Mouse (Mus musculus) granulocyte monocyte progenitor cell, adult 5-6 weeks (primary cell): Measurements from ENCODE around the gene Csrnp1. TPM values are rescaled to one million over a fixed set of nuclear protein-coding genes. Genes with fewer than 3 reads are reported as not detected.

Experiments used
- ATAC-seq: replicated peaks from 2 replicates; pipeline ENCODE4 v1.8.0; 2016; ENCODE audit warnings: mild to moderate bottlenecking, moderate TSS enrichment, inconsistent platforms; ENCODE audit not compliant: poor library complexity, severe bottlenecking
- total RNA-seq, 2 experiments: library from RNA; stranded (forward) in 1 of 2; stranded (reverse) in 1 of 2; fragments of 200-712, 200-1000 nt in 1 of 2; fragments of >200 nt in 1 of 2; fragmentation: Nextera tagmentation in 1 of 2; gene quantifications; 2 replicates each; pipeline ENCODE4 v1.2.3; 2014 to 2017

The Csrnp1 gene
- total RNA-seq, 2 experiments from 2014 or later = 1.3 to 8.8 TPM

DNA sequence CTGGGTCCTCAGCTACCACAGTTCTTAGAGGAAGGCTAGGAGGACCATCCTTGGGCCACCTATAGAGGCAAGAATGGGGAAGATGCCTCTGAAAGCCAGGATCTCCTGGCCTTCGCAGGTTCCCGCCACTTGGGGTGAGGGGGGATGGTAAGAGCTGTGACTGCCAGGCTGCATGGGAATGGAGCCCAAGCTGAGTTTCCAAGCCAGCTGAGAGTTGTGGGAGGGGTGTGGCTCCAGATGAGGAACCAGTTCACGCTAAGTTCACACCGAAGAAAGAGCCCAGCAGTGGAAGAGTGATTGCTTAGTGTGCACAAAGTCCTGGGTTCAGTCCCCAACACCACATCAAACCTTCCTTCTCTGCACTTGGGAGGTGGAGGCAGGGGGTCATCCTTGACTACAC, 22.2 kb downstream of the Csrnp1 start:
- peak; percentile 17; the same call in 1 of the 2 replicates for ATAC-seq

DNA sequence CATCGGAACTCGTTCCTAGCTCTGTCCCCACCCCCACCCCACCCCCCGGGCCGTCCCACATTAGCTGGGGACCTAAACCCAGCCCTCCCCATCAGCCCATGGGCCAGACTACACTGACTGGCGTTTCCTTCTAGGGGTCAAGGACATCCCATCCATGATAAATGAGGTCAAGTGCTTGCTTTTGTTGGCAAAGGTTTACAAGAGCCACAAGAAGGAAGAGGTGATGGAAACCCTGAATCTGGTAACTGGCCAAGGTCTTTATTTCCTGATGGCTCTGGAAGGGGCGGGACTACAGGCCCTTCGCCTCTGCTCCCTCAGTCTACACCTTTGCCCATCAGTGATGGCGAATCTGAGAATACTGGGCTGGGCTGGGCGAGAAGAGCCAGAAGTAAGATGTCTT, 25.6 kb downstream of the Csrnp1 start:
- ATAC-seq = no peak

DNA sequence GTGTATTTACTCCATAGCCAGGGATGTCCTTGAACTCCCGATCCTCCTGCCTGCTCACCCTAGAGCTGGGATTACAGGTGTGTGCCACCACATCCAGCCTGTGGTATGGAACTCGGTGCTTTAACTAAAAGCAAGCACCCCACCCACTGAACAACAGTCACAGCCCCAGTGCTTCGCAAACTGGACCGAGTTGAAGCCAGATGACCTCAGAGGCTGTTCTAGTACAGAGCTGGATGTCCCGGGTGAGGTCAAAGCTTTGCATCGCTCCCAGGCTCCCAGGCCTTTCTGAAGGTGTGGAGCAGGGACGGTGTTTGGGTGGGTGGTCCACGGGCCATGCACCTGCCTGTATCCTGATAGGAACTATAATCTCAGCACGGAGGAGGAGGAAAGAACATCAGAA, 33.1 kb downstream of the Csrnp1 start:
- no peak for ATAC-seq

DNA sequence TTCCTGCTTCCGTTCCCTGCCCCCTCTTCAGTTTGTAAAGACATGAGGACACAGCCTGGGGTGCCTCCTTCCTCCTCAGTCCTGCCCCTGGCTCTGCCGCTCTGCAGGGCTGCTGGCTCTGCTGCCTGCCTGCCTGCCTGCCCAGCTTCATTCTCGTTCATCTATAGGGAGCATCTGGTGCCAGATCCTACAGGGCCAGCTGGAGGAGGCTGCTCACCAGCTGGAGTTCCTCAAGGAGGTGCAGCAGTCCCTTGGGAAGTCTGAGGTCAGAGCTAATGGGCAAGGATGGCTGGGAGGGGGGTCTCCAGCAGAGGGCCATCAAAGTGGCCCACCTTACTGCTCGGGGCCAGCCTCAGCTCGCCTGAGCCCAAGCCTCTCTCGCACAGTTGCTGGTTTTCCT, 34.0 kb downstream of the Csrnp1 start:
- no peak for ATAC-seq

DNA sequence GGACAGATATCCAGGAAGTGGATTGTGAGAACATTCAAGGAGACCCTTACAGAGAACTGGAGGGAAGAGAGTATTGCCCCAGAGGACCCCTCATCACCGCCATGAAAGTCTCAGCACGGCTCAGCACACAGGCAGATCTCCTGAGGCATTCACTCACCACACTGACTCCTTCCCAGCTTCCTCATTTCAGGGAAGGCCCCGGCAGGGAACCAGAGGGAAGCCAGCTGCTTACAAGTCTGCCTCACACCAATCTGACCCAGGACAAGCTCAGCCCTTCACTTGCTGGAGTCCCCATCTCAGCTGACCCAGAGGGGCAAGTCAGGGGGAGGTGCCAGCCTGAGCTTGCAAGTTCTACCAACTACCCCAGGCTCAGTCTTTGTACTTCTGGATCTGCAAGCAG, 35.7 kb downstream of the Csrnp1 start:
- peak; percentile 92 for ATAC-seq

DNA sequence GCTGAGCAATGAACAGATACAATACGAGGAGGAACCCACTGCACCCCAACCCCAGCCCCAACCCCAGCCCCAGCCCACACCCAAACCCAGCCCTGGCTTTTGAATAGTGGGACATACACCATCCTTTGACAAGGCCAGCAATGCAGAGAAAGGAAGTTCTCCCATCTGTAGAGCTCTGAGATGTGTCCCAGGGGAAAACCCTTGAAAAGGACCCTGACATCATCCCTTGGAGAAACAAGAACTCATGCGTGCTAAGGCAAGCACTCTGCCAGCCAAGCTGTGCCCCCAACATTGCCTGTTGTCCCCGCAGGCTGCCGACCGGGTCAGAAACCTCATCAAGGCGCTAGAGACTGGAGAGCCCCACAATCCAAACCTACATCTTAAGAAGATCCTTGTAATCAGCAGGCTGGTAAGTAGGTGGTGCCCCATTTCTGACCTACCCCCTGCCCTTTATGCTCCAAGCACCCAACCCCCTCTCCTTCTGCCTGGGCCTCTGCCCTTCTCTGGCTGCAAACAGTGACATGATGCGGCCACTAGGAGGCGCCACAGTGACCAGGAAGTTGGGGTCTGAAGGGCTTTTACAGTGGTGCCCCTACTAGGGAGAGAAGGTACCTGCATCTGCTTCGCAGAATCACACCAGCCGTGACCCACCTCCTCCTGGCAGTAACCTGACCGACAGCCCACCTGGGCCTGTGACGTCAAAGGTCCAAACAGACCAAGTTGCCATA, 39.1 kb downstream of the Csrnp1 start:
- ATAC-seq = peak; percentile 25; the same call in 1 of the 2 replicates

DNA sequence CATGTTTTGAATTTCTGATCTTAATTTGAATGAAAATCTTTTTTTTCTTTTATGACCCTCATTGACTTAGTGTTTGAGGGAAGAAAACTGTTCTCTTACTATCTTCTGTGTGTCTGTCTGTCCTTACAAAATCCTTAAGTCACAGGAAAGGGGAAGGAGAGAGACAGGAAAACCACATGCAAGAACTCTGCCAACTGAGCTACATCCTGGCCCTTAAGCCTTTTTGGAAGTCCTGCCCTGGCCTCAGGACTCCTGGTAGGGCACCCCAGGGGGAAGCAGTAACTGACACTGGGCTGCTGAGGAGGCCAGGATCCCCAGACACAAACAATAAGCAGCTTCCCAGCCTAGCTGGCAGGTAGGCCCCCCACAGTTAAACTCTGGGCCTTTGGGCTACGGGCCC, 41.1 kb downstream of the Csrnp1 start:
- peak; percentile 77 for ATAC-seq

DNA sequence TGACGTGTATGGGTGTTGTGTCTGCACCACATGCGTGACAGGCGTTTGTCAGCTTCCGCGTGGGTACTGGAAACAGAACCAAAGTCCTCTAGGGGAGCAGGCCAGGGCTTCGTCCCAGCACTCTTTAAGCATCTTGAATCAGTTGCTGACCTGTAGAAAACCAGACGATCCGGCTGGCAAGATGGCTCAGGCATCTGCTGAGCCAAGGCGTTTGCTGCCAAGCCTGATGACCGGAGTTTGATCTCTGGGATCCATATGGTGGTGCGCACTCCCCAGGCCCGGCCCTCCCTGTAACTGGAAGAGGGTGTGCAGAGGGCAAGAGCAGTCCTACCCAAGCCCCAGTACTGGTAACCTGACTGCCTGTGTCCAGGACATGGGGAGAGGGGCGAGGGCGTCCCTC, 42.6 kb downstream of the Csrnp1 start:
- ATAC-seq = no peak

DNA sequence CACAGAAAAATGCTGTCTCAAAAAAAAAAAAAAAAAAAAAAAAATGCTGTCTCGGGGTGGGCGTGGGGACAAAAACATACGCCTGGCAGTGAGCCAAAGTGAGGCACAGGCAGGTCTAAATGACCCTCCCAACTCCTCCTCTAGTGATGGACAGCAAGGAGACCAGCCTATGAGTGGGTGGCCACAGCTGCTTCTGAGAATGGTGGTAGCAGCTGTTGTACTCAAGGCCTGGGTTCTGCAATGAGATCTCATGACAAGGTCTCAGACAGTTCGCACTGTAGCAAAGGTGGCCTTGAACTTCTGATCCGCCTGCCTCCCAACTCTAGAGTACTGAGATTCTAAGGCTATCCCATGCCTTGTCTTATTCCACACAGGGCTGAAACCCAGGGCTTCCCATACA, 43.1 kb downstream of the Csrnp1 start:
- no peak for ATAC-seq

DNA sequence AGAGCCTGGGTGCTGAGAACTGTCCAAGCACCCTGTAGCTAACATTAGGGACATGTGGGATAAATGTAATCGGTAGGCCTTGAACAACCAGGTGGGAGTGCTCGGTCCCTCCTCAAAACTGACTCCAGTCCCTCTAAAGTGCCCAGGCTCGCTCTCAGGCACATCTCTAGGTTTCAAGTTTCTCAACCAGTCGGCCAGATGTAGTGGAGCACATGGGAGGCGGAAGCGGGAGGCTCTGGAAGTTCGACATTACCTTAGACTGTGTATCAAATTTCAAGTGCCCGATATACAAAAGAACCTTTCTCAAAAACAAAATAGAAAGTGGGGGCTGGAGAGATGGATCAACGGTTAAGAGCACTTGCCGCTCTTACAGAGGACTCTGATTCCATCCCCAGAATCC, 44.8 kb downstream of the Csrnp1 start:
- ATAC-seq = no peak

DNA sequence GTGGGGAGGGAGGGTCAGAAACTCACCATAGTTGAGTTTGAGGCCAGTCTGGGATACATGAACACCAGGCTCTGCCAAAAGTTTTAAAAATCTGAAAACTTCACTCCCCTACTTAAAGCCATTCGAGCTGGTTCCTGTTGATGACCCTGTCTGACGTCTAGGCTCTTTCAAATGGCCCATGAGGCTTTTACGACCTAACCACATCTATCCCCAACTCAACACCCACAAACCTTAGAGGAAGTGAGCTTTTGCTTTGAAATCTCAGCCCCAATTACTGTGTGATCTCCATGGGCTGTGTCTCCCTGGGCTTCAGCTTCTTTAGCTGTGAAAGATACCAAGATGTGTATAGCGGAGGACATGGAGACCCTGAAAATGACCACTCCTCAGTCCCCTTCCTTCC, 46.0 kb downstream of the Csrnp1 start:
- ATAC-seq = peak; percentile 58

DNA sequence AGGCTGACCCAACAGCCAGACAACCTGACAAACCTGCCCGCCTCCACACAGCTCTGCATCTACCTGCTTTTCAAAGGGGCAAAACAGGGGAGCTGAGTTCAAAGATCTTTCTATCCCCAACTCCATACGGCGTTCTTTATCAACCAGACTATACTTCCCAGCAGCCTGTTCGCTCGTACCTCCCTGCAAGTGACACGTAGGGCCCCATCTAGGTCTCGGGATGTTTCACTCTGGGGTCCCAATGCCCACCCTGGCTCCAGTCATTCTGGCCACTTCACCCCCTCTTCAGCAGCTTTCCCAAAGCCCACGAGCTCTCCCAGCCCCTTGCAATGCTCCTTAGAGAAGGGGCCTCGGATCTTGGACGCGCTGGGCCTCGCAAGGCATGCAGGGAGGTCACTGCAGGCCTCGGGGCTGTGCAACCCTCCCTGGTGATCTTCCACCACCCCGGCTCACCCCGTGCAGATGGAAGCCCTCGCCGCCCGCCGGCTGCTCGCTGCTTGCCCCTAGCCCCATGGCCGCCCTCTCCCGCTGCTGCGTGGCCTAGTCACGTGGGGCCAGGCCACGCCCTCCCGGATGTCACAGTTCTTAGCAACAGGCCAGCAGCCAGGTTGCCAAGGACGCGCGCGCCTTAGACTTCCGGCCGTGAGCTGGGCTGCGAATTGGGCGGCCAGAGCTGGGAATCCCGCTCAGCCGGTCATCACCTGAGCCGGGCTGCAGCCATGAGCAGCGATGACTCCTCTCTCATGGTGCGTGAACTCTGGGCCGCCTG, 47.3 kb downstream of the Csrnp1 start, which contains the start of the genes Gorasp1 and Ttc21a:
TSS of gene Gorasp1 (minus strand) at position 561 of the 769 bp plus-strand sequence.
TSS of gene Ttc21a (plus strand) at position 602 of the 769 bp plus-strand sequence.
- peak; percentile 87 for ATAC-seq

DNA sequence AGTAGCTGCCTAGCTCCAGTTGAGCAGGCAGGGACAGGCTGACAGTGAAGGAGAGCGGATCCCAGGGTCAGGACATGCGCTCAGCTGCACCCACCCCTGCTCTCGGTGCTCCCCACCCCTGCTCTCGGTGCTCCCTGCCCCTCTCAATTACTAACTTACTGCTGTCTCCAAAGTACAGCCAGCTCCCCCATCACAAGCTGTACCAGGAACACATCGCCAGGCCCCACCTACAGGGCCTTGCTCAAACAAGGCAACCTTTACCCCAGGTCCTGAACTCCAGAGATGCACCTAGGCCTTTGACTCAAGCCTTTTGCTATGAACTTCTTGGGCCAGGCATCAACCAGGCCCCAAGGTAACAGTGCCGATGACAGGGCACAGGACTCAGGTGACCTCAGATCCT, 50.8 kb downstream of the Csrnp1 start:
- no peak for ATAC-seq

DNA sequence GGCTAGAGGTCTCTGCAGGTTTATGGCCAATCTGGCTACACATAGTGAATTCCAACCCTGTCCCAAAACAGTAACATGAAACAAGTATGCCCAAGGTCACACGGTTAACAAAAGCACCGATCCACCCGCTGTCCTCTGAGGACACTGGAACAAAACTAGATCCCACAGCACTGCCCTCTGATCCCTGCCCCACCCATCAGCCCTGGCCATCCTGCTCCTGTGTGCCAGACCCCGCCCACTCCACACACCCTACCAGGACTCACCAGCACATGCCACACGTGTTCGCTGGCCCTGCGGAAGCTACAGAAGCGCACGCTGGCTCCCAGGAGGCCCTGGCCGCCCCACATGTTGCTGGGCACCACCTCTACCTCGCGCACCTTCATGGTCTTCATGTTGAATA, 52.1 kb downstream of the Csrnp1 start:
- ATAC-seq = no peak

DNA sequence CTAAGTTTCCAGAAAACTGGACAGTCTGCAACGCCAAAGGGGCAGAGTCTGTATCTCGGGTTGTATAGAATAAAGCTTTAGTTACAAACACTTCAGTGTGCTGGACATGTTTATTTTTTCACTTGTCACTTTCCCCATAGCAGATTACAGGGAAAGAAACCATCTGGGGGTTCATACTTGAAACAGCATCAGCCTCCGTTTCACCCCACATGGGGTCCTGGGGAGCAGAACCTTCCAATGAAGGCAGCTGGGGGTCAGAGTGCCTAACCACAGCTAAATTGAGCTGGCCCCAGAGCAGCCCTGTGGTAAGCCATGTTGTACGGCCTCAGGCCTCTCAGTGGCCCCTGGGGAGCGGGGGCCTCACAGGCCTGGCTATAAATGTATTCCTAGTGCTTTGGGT, 58.0 kb downstream of the Csrnp1 start:
- no peak for ATAC-seq

DNA sequence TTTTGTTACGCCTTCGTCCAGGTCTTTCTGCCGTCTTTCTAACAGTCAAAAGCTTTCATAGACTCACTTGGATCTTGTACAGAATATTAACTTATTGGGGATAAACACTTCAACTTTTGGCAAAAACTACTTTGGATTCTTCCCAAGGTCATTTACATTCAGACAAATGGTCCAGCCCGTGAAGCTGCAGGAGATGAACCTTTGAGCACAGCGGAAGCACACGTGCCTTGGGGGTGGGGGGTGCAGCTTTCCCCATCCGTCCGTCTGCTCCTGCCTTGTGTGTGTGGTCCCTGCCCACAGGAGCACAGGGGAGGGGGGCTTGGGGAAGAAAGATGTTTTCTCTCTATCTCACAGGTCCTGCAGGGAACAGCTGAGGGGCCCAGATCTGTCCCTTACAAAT, 58.7 kb downstream of the Csrnp1 start:
- no peak for ATAC-seq

DNA sequence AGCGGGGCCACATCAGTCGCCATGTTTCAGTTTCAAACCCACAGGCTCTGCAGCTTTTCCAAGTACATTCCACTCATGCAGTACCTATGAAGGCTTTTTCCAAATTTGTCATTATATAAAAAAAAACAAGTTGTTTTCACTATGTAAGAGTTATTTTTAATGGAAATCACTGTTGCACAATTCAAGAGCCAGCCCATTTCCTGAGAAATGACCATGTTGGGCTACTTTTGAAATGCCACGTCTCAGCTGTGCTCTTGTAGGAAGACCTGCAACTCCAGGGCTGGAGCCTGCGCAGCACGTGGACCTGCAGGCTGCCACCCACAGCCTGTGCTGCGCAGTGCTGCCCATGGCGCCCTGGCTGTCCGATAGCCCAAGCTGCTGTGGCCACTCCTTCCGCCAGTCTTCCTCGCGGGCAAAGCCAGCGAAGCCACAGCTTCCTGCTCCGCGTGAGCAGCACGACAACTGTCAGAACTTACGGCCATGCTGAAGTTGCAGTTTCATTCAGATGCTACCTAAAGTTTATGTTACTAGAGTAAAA, 59.3 kb downstream of the Csrnp1 start:
- ATAC-seq = peak; percentile 95

DNA sequence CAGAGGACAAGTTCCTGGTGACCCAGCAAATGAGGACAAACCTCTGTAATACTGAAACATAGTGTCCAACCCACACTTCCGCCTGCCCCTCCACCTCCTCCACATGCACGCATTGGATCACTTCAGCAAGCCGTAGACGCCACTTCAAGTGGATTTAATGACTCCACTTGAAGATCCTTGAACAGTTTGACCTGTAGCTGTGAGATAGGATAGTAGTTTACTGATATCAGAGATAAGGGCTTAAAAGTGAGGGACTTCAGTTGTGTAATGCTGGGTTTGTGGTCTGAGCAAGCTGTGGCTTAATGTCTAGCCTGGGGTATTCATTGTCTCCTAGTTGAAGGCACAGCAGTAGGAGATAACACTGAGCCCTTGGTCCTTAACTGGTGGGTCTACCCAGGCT, 61.0 kb downstream of the Csrnp1 start:
- no peak; the same call in 1 of the 2 replicates for ATAC-seq
